Mouse (Mus musculus): ENCODE results near the gene Triml1.

Gene Triml1

GRCm38 (mm10) chr8:43141386-43141785 lies at the start of gene Triml1:
Gene Triml1 (minus strand): TSS chr8:43141486.
- in situ Hi-C loops (cut with MboI; ENCODE audit: low sequenced_read_pairs): no loop called here

- in situ Hi-C loops (cut with MboI; ENCODE audit: low sequenced_read_pairs): no loop called here
Measured at GRCm38 (mm10) chr8:43182281-43182680, 41.0 kb upstream of the Triml1 start.

- in situ Hi-C loops (cut with MboI; ENCODE audit: low sequenced_read_pairs): no loop called here
Measured at GRCm38 (mm10) chr8:43180054-43180690, 38.9 kb upstream of the Triml1 start, which contains the start of gene Triml2. Gene Triml2 (plus strand): TSS chr8:43180541.

- in situ Hi-C loops (cut with MboI; ENCODE audit: low sequenced_read_pairs): no loop called here
Measured at GRCm38 (mm10) chr8:43179189-43179588, 37.9 kb upstream of the Triml1 start.

GRCm38 (mm10) chr8:43178263-43178662 lies 37.0 kb upstream of the Triml1 start:
- in situ Hi-C loops (cut with MboI; ENCODE audit: low sequenced_read_pairs): no loop called here

GRCm38 (mm10) chr8:43176766-43177486 lies 35.6 kb upstream of the Triml1 start:
- in situ Hi-C loops (cut with MboI; ENCODE audit: low sequenced_read_pairs): no loop called here

- in situ Hi-C loops (cut with MboI; ENCODE audit: low sequenced_read_pairs): no loop called here
Measured at GRCm38 (mm10) chr8:43169249-43169755, 28.0 kb upstream of the Triml1 start.

- in situ Hi-C loops (cut with MboI; ENCODE audit: low sequenced_read_pairs): no loop called here
Measured at GRCm38 (mm10) chr8:43168083-43168482, 26.8 kb upstream of the Triml1 start.

GRCm38 (mm10) chr8:43164453-43164852 lies 23.2 kb upstream of the Triml1 start:
- in situ Hi-C loops (cut with MboI; ENCODE audit: low sequenced_read_pairs): no loop called here

- in situ Hi-C loops (cut with MboI; ENCODE audit: low sequenced_read_pairs): no loop called here
Measured at GRCm38 (mm10) chr8:43163255-43163654, 22.0 kb upstream of the Triml1 start.

- in situ Hi-C loops (cut with MboI; ENCODE audit: low sequenced_read_pairs): no loop called here
Measured at GRCm38 (mm10) chr8:43149307-43149706, 8.0 kb upstream of the Triml1 start.

GRCm38 (mm10) chr8:43111205-43111827 lies 30.0 kb downstream of the Triml1 start:
- in situ Hi-C loops (cut with MboI; ENCODE audit: low sequenced_read_pairs): no loop called here
